15 mouse cellular contexts compared by ENCODE assay signal in the genomic region with DNA sequence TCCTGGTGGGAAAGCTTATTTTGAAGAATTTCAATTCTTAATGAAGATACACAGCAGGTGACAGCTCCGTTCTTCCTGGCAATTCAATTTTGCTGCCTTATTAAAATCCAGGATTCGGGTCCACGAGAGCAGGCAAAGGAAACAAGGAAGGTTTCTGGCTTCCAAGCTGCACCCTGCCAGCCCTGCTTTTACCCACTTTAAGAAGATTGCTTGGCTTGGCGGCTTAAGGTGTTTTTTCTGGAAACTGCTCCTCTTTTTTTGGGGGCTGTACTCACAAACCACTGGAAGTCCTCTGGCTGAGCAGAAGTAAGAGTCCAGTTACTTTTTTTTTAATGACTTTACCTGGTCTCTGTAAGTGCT. TPM values are rescaled to one million over a fixed set of nuclear protein-coding genes. Genes with fewer than 3 reads are reported as not detected.
DNase-seq lines count a peak whose midpoint lies in the region; ATAC-seq and TF ChIP-seq lines count a peak whose summit lies in the region.
"Had no signal": no experiment of that assay in that cellular context is flagged by ENCODE, and none has a peak within 500 bp of the region (broad histone marks: within the 10 kb centered on the region; RNA-seq: fewer than 3 reads in every experiment).

No protein-coding gene starts in this region.

- ATAC-seq in forebrain, postnatal 0 days: no peak
- ATAC-seq in hindbrain, embryonic 11.5 days (ENCODE audit: low FRiP score): no peak
- no peak for ATAC-seq in embryonic facial prominence, embryonic 12.5 days (ENCODE audit: insufficient number of reproducible peaks, insufficient read depth, low FRiP score, low TSS enrichment)
- ATAC-seq in limb, embryonic 13.5 days (ENCODE audit: low FRiP score, low read depth): no peak
- no peak for ATAC-seq in liver, embryonic 12.5 days
- ATAC-seq: Patski had no signal

- H3K4me1 ChIP-seq in forebrain, embryonic 10.5 days: peaks cover 38% of the 10 kb centered on the region
- no peaks in the 10 kb centered on the region for H3K4me1 ChIP-seq in forebrain, postnatal 0 days (ENCODE audit: insufficient read depth)
- H3K4me1 ChIP-seq in hindbrain, embryonic 10.5 days (replicated peaks): peaks cover 14% of the 10 kb centered on the region
- H3K4me1 ChIP-seq in hindbrain, embryonic 11.5 days (replicated peaks; ENCODE audit: control insufficient read depth, insufficient read depth, low read length): no peaks in the 10 kb centered on the region
- H3K4me1 ChIP-seq in embryonic facial prominence, embryonic 12.5 days: peaks cover 38% of the 10 kb centered on the region
- H3K4me1 ChIP-seq in limb, embryonic 13.5 days: peaks cover 38% of the 10 kb centered on the region
- H3K4me1 ChIP-seq in liver, embryonic 12.5 days: no peaks in the 10 kb centered on the region
- H3K4me1 ChIP-seq: liver, embryonic 15.5 days had no signal

- H3K36me3 ChIP-seq in forebrain, embryonic 10.5 days (replicated peaks): no peaks in the 10 kb centered on the region
- H3K36me3 ChIP-seq in forebrain, postnatal 0 days (ENCODE audit: insufficient read depth): no peaks in the 10 kb centered on the region
- no peaks in the 10 kb centered on the region for H3K36me3 ChIP-seq in hindbrain, embryonic 10.5 days
- no peaks in the 10 kb centered on the region for H3K36me3 ChIP-seq in hindbrain, embryonic 11.5 days (ENCODE audit: control insufficient read depth, insufficient read depth, low read length)
- no peaks in the 10 kb centered on the region for H3K36me3 ChIP-seq in embryonic facial prominence, embryonic 12.5 days
- H3K36me3 ChIP-seq in limb, embryonic 13.5 days: no peaks in the 10 kb centered on the region
- no peaks in the 10 kb centered on the region for H3K36me3 ChIP-seq in liver, embryonic 12.5 days
- H3K36me3 ChIP-seq: liver, embryonic 15.5 days had no signal

- H3K4me3 ChIP-seq in forebrain, embryonic 10.5 days: no peak overlapping the region
- H3K4me3 ChIP-seq in forebrain, postnatal 0 days (ENCODE audit: low read depth, low read length): no peak overlapping the region
- no peak overlapping the region for H3K4me3 ChIP-seq in hindbrain, embryonic 10.5 days
- H3K4me3 ChIP-seq in hindbrain, embryonic 11.5 days (ENCODE audit: low read depth, low read length): no peak overlapping the region
- no peak overlapping the region for H3K4me3 ChIP-seq in embryonic facial prominence, embryonic 12.5 days
- H3K4me3 ChIP-seq in limb, embryonic 13.5 days: peak overlapping the region; percentile 10; the same call in 1 of the 2 replicates
- H3K4me3 ChIP-seq in liver, embryonic 12.5 days: no peak overlapping the region
- H3K4me3 ChIP-seq: layer of hippocampus, adult 2 months; liver, embryonic 15.5 days had no signal

- H3K4me2 ChIP-seq in forebrain, postnatal 0 days (ENCODE audit: low read depth): no peak overlapping the region
- H3K4me2 ChIP-seq in hindbrain, embryonic 11.5 days (replicated peaks; ENCODE audit: low read depth, low read length): no peak overlapping the region
- no peak overlapping the region for H3K4me2 ChIP-seq in embryonic facial prominence, embryonic 12.5 days (replicated peaks)
- H3K4me2 ChIP-seq in limb, embryonic 13.5 days (replicated peaks): peak overlapping the region; percentile 51
- no peak overlapping the region for H3K4me2 ChIP-seq in liver, embryonic 12.5 days
- H3K4me2 ChIP-seq: liver, embryonic 15.5 days had no signal

- no peaks in the 10 kb centered on the region for H3K27me3 ChIP-seq in forebrain, embryonic 10.5 days (ENCODE audit: poor library complexity, severe bottlenecking)
- no peaks in the 10 kb centered on the region for H3K27me3 ChIP-seq in forebrain, postnatal 0 days (ENCODE audit: insufficient read depth, low read length)
- H3K27me3 ChIP-seq in hindbrain, embryonic 10.5 days (ENCODE audit: insufficient read depth, poor library complexity, severe bottlenecking): no peaks in the 10 kb centered on the region
- H3K27me3 ChIP-seq in hindbrain, embryonic 11.5 days (ENCODE audit: control insufficient read depth, insufficient read depth, low read length): no peaks in the 10 kb centered on the region
- H3K27me3 ChIP-seq in embryonic facial prominence, embryonic 12.5 days: no peaks in the 10 kb centered on the region
- no peaks in the 10 kb centered on the region for H3K27me3 ChIP-seq in limb, embryonic 13.5 days
- H3K27me3 ChIP-seq in liver, embryonic 12.5 days (replicated peaks): no peaks in the 10 kb centered on the region
- H3K27me3 ChIP-seq: liver, embryonic 15.5 days; Patski had no signal

- H3K9me3 ChIP-seq in forebrain, embryonic 10.5 days: no peaks in the 10 kb centered on the region; the same call in 1 of the 2 replicates
- no peaks in the 10 kb centered on the region for H3K9me3 ChIP-seq in forebrain, postnatal 0 days (ENCODE audit: low read length)
- H3K9me3 ChIP-seq in hindbrain, embryonic 10.5 days: no peaks in the 10 kb centered on the region
- H3K9me3 ChIP-seq in hindbrain, embryonic 11.5 days (ENCODE audit: control insufficient read depth, low read length): no peaks in the 10 kb centered on the region
- H3K9me3 ChIP-seq in embryonic facial prominence, embryonic 12.5 days: no peaks in the 10 kb centered on the region
- no peaks in the 10 kb centered on the region for H3K9me3 ChIP-seq in limb, embryonic 13.5 days
- no peaks in the 10 kb centered on the region for H3K9me3 ChIP-seq in liver, embryonic 12.5 days (replicated peaks)
- H3K9me3 ChIP-seq: liver, embryonic 15.5 days had no signal

- TF ChIP-seq CTCF in forebrain, postnatal 0 days (IDR thresholded peaks at IDR 0.05; ENCODE audit: low read depth): no peak

- no peak overlapping the region for H3K9ac ChIP-seq in forebrain, postnatal 0 days
- no peak overlapping the region for H3K9ac ChIP-seq in hindbrain, embryonic 11.5 days (ENCODE audit: low read depth, low read length)
- H3K9ac ChIP-seq in embryonic facial prominence, embryonic 12.5 days: no peak overlapping the region
- no peak overlapping the region for H3K9ac ChIP-seq in limb, embryonic 13.5 days
- no peak overlapping the region for H3K9ac ChIP-seq in liver, embryonic 12.5 days
- H3K9ac ChIP-seq: liver, embryonic 15.5 days had no signal

- H3K27ac ChIP-seq in forebrain, embryonic 10.5 days: peak overlapping the region; percentile 65; the same call in 1 of the 2 replicates
- no peak overlapping the region for H3K27ac ChIP-seq in forebrain, postnatal 0 days (ENCODE audit: low read depth, low read length)
- H3K27ac ChIP-seq in hindbrain, embryonic 10.5 days: peak overlapping the region; percentile 35
- H3K27ac ChIP-seq in hindbrain, embryonic 11.5 days (ENCODE audit: low read depth, low read length): no peak overlapping the region
- H3K27ac ChIP-seq in embryonic facial prominence, embryonic 12.5 days: peak overlapping the region; percentile 89
- H3K27ac ChIP-seq in limb, embryonic 13.5 days: peak overlapping the region; percentile 90
- no peak overlapping the region for H3K27ac ChIP-seq in liver, embryonic 12.5 days
- H3K27ac ChIP-seq: layer of hippocampus, adult 2 months; liver, embryonic 15.5 days had no signal

- DNase-seq in forebrain, embryonic 10.5 days (ENCODE audit: extremely low spot score, low spot score): no peak
- no peak for DNase-seq in forebrain, postnatal 0 days
- DNase-seq in hindbrain, embryonic 10.5 days (ENCODE audit: low spot score): no peak
- DNase-seq in hindbrain, embryonic 11.5 days (ENCODE audit: low spot score): no peak
- no peak for DNase-seq in ovary, postnatal 36 days (ENCODE audit: low spot score)
- DNase-seq: adrenal gland, adult 8-10 months; cerebellum, postnatal 14 days; kidney, adult 2 months; right cerebral cortex, postnatal 4 days had no signal

- 42% methylated on average over 4 of the region's 4 CpGs for WGBS in forebrain, embryonic 10.5 days
- WGBS in forebrain, postnatal 0 days: 29% methylated on average over 4 of the region's 4 CpGs
- WGBS in hindbrain, embryonic 10.5 days: 72% methylated on average over 4 of the region's 4 CpGs
- 63% methylated on average over 4 of the region's 4 CpGs for WGBS in hindbrain, embryonic 11.5 days
- WGBS in embryonic facial prominence, embryonic 12.5 days: 32% methylated on average over 4 of the region's 4 CpGs
- WGBS in limb, embryonic 13.5 days: 15% methylated on average over 4 of the region's 4 CpGs
- WGBS in liver, embryonic 12.5 days (ENCODE audit: insufficient replicate concordance): 73% methylated on average over 4 of the region's 4 CpGs

RNA-seq across cellular contexts. Expression of a gene that starts 21.1 kb away (rescaled TPM):
- polyA plus RNA-seq in forebrain, embryonic 10.5 days (2016; fragmentation: Nextera tagmentation; extraction: Ambion mirVana): 93.9 and 97.1 TPM in 2 replicates
- total RNA-seq in forebrain, postnatal 0 days (2014; rRNA removed): 62.9 and 255 TPM in 2 replicates
- 39.6 and 43.2 TPM in 2 replicates for polyA plus RNA-seq in forebrain, postnatal 0 days (2015; fragmentation: Nextera tagmentation; extraction: Ambion mirVana)
- polyA plus RNA-seq in hindbrain, embryonic 10.5 days (2016; fragmentation: Nextera tagmentation; extraction: Ambion mirVana): 99.8 and 130 TPM in 2 replicates
- polyA plus RNA-seq in hindbrain, embryonic 11.5 days (2014; fragmentation: Nextera tagmentation; extraction: Ambion mirVana): 143 and 151 TPM in 2 replicates
- polyA plus RNA-seq in embryonic facial prominence, embryonic 12.5 days (2016; fragmentation: Nextera tagmentation; extraction: Ambion mirVana): 603 and 672 TPM in 2 replicates
- 809 and 883 TPM in 2 replicates for polyA plus RNA-seq in limb, embryonic 13.5 days (2015; fragmentation: Nextera tagmentation; extraction: Ambion mirVana)
- 85.5 and 94.7 TPM in 2 replicates for polyA plus RNA-seq in liver, embryonic 12.5 days (2016; fragmentation: Nextera tagmentation; extraction: Ambion mirVana)

Comparison
In these comparisons a context has a peak if more than half of its experiments do, and no peak if none do; other contexts are left out.
1. H3K27ac ChIP-seq: peak in forebrain, embryonic 10.5 days (single experiment), hindbrain, embryonic 10.5 days (single experiment), embryonic facial prominence, embryonic 12.5 days (single experiment) and limb, embryonic 13.5 days (single experiment); none in forebrain, postnatal 0 days (single experiment), hindbrain, embryonic 11.5 days (single experiment) and liver, embryonic 12.5 days (single experiment).